Mouse (Mus musculus) liver, embryonic 14.5 days (tissue): ENCODE measurements around the gene 1700019N19Rik.

Source experiments
- CTCF ChIP-seq: IDR thresholded peaks from 2 replicates; pipeline ENCODE4 v1.5.1; 2016; ENCODE audit warnings: antibody characterized with exemption, low read depth, control low read depth
- EP300 ChIP-seq: IDR thresholded peaks from 2 replicates; pipeline ENCODE4 v1.6.1; 2016; ENCODE audit warnings: antibody characterized with exemption, low read depth

DNA sequence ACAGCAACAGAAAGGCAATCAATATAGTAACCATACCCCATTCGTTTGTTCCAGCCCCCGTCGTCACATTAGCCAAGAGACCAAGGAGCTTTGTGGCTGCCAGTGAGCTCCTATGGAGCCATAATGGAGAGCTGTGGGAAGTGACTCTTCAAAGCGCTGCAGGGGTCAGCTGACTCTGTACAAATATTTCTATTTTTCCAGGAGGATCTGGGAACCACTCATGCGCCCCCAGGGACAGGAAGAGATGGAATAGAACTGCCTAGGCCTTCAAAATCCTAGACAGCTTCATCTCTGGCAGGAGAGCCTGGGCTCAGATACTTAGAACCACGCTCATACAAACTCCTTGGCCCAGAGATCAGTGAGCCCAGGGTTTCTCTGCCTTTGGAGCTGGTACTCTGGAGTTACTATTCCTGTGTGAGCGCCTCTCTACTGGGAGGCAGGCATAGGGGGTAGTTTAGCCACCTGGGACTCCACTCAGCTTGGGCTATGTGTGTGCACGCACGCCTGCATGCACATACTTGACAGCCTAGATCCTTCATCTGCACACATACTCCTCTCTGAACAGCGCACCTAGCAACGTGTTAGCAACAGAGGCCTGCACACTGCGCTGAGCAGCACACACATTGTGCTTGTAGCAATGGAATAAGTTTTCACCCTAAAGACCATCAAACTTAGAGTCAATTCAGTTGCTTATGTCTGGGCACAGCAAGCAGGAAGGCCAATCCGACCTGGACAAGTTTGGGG, 21.1 kb upstream of the 1700019N19Rik start:
- TF ChIP-seq CTCF: no peak
- TF ChIP-seq EP300: no peak
